Mouse (Mus musculus) heart, postnatal 0 days (tissue): ENCODE measurements around the gene Rpl13.

ENCODE experiments used
- CTCF ChIP-seq: IDR thresholded peaks from 2 replicates; pipeline ENCODE4 v1.5.1; 2016; ENCODE audit warnings: antibody characterized with exemption, control low read depth, low read depth
- EP300 ChIP-seq: IDR thresholded peaks from 2 replicates; pipeline ENCODE4 v1.6.1; 2016; ENCODE audit warnings: antibody characterized with exemption, low read depth

DNA sequence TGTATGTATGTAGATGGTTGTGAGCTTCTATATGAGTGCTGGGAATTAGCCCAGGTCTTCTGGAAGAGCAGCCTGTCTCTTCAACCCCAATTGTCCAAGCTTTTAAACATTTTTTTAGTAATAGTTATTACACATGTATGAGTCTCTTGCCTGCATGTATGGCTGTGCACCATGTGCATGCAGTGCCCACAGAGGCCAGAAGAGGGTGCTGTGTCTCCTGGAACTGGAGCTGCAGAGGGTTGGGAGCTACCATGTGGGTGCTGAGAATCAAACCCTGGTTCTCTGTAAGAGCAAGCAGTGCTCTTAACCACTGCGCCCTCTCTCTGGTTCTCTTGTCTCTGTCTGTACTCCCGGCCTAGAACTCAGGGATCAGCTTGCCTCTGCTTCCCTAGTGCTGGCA, 30.8 kb downstream of the Rpl13 start:
- TF ChIP-seq CTCF (no peak), EP300 (no peak)
